Mouse (Mus musculus) heart, postnatal 4 days (tissue): ENCODE results near the gene Hemgn. TPM values are rescaled to one million over a fixed set of nuclear protein-coding genes. Genes with fewer than 3 reads are reported as not detected.

Experiments
- DNase-seq: peaks from one replicate; pipeline ENCODE4 v3.0.0; 2021
- total RNA-seq, 2 experiments: library from RNA; stranded (reverse); gene quantifications; 2 replicates each; pipeline ENCODE4 v1.2.3; 2021

Gene Hemgn
- total RNA-seq, 2 experiments from 2014 or later, result 0.36 TPM; not detected in 1

- DNase-seq, result no peak
Observed at GRCm38 (mm10) chr4:46412113-46412512, 1.2 kb downstream of the Hemgn start.

GRCm38 (mm10) chr4:46411489-46411888, 1.8 kb downstream of the Hemgn start:
- no peak for DNase-seq

GRCm38 (mm10) chr4:46410677-46411076, 2.6 kb downstream of the Hemgn start:
- no peak for DNase-seq

GRCm38 (mm10) chr4:46406966-46407703, 6.2 kb downstream of the Hemgn start:
- no peak for DNase-seq

GRCm38 (mm10) chr4:46404042-46404795, 9.1 kb downstream of the Hemgn start:
- no peak for DNase-seq

- no peak for DNase-seq
Observed at GRCm38 (mm10) chr4:46398839-46399238, 14.5 kb downstream of the Hemgn start.

- DNase-seq, result no peak
Observed at GRCm38 (mm10) chr4:46395736-46396135, 17.6 kb downstream of the Hemgn start.

GRCm38 (mm10) chr4:46394388-46394787, 18.9 kb downstream of the Hemgn start:
- no peak for DNase-seq

- peak; percentile 88 for DNase-seq
Observed at GRCm38 (mm10) chr4:46390390-46390970, 22.8 kb downstream of the Hemgn start.

GRCm38 (mm10) chr4:46389612-46390341, 23.5 kb downstream of the Hemgn start:
- peak; percentile 45 for DNase-seq

- DNase-seq, result peak; percentile 96
Observed at GRCm38 (mm10) chr4:46389013-46389611, 24.2 kb downstream of the Hemgn start, which contains the start of gene Trmo. Trmo (minus strand) TSS chr4:46389437.

GRCm38 (mm10) chr4:46388556-46388955, 24.8 kb downstream of the Hemgn start:
- DNase-seq, result no peak

- peak; percentile 89 for DNase-seq
Observed at GRCm38 (mm10) chr4:46374869-46375368, 38.4 kb downstream of the Hemgn start.

- DNase-seq, result peak; percentile 40
Observed at GRCm38 (mm10) chr4:46374455-46374854, 38.9 kb downstream of the Hemgn start.

GRCm38 (mm10) chr4:46371030-46371429, 42.3 kb downstream of the Hemgn start:
- DNase-seq, result peak; percentile 86

GRCm38 (mm10) chr4:46370406-46370805, 42.9 kb downstream of the Hemgn start:
- DNase-seq, result no peak

- no peak for DNase-seq
Observed at GRCm38 (mm10) chr4:46369070-46369469, 44.2 kb downstream of the Hemgn start.

GRCm38 (mm10) chr4:46367487-46367959, 45.8 kb downstream of the Hemgn start:
- no peak for DNase-seq

- no peak for DNase-seq
Observed at GRCm38 (mm10) chr4:46364360-46364759, 48.9 kb downstream of the Hemgn start.

- DNase-seq, result peak; percentile 43
Observed at GRCm38 (mm10) chr4:46361258-46361657, 52.0 kb downstream of the Hemgn start.

- DNase-seq, result no peak
Observed at GRCm38 (mm10) chr4:46359539-46360253, 53.6 kb downstream of the Hemgn start.
